Mouse (Mus musculus): ENCODE results near the gene Hnrnpa1. TPM values are rescaled to one million over a fixed set of nuclear protein-coding genes. Genes with fewer than 3 reads are reported as not detected.

The Hnrnpa1 gene
- total RNA-seq (2021): 100 to 1,000 TPM; 399 to 417 TPM
- long read RNA-seq, transcript Hnrnpa1-202 (10 exons, 1,737 nt): major isoform, 191 of 276 reads
- long read RNA-seq, transcript Hnrnpa1-203 (11 exons, 1,283 nt): minor isoform, 6 of 276 reads
- long read RNA-seq, transcript Hnrnpa1-201 (11 exons, 1,918 nt): minor isoform, 42 of 276 reads
- long read RNA-seq, partial matches to known transcripts: 17 of 276 reads
- long read RNA-seq, other reads (novel, unspliced or antisense): 20 of 276 reads

DNA sequence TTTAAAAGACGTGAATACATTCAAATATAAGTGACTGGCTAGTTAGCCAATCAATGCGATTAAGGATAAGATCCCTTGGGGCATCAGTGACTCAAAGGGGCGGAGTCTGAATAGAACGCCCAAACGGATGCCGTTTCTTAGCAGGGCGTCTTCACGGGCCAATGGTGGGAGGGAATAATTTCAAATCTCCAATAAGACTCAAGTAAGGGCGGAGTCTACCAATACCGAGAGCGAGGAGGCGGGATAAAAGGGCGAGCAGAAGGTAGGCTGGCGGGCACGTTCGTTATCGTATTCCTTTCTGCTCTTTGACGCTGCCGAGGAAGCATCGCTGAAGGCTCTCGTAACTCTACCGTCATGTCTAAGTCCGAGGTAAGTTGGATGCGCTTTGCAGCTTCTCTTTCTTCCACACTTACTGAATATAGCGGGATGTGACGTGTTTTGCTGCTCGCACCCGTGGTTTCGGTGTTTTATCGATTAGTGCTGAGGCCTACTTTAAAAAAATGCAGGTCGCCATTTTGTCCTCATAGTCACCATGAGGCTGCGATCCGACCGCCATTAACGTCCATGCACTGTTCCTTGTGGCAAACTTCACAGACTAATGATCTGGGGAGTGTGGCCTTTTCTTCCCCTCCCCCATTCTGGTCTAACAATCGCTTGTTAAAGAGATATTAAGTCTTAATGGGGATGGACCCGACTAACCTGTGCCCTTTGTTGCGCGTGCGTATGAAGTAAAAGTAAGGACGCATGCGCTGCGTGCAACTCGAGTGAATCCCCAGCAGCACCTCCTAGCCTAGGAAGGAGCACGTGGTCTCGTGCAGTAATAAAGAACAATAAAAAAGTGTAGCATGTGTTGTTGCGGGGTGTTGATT, at the start of gene Hnrnpa1:
Gene Hnrnpa1 (plus strand): TSS at position 273 of the 869 bp plus-strand sequence.
- DNase-seq (ENCODE audit: low spot score in 2 of 2): peak; percentile 86 to 89

DNA sequence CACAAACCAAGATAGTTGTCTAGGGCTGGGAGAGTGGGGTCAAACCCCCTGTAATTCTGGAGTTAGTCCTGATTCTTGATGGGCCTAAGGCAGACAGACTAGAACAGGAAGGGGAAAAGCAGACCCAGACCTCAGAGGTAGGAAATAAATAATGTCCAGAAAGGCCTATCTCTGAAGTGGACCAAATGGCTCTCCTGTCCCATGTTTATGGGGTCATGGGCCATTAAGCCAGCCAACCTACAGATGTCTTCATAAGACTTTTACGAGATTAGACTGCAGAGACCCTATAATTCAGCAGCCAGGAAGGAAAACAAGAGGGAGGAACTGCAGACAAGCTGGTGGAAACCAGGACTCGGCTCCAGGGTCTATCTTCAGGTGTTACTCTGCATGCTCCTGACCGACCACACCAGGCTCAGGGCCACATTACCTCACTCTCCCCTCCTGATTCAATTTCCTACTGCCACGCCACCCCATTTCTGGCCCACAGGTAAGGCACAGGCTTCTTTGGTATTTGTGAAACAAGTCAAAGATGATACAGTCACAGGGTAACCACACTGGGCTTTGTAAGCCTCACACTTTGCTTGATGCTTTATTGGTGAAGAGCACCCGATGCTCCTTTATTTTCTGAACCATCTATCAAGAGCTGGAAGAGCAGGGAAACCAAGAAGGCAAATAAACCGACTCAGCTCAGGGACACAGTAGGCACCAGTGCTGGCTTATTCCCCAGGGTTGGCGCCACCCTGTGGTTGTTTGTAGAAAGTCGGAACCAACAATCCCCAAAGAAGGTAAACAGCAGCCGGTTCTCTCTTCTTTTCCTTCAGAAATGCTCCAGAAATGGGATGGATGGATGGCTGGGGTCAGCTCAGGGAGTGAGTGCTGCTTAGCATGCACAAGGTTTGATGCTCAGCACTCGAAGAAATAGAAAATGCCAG, 49.4 kb upstream of the Hnrnpa1 start:
- DNase-seq (ENCODE audit: low spot score in 2 of 2): peak; percentile 68 to 74

GRCm38 (mm10) chr15:103193606-103194005, 46.6 kb upstream of the Hnrnpa1 start:
- DNase-seq (ENCODE audit: low spot score in 2 of 2): no peak

- no peak for DNase-seq (ENCODE audit: low spot score in 2 of 2)
Measured at GRCm38 (mm10) chr15:103196835-103197234, 43.4 kb upstream of the Hnrnpa1 start.

- no peak for DNase-seq (ENCODE audit: low spot score in 2 of 2)
Measured at GRCm38 (mm10) chr15:103197785-103198184, 42.4 kb upstream of the Hnrnpa1 start.

DNA sequence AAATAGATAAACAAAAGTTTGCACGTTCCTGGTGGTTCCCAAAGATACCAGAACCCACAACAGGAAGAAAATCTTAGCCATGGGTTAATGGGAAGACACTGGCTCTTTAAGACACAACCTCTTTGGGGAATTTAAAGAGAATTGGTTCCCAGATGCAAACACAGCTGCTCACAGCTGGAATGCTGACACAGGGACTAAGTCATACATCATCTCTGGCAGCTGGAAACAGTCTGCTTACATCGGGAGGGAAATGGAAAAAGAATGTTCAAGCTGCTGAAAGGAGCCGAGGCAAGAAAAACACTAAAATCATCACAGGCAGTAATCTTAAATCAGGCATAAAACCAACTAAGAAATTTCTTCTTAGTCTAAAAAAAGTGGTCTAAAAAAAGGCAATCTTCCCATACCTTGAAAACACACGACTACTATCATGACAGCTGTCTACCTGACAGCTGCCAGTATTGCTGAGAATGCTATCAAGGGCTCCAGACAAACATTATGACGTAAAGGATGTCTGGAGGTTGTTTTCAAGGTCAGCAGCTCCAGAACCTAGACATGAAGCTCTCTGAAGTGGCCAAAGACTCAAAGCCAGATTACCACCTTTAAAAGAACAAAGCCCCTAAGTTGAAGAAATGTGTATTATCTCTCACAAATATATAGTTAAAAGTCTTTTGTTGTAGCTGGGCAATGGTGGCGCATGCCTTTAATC, 38.0 kb upstream of the Hnrnpa1 start:
- no peak for DNase-seq (ENCODE audit: low spot score in 2 of 2)

- DNase-seq (ENCODE audit: low spot score in 2 of 2): no peak
Measured at GRCm38 (mm10) chr15:103205156-103205555, 35.1 kb upstream of the Hnrnpa1 start.

DNA sequence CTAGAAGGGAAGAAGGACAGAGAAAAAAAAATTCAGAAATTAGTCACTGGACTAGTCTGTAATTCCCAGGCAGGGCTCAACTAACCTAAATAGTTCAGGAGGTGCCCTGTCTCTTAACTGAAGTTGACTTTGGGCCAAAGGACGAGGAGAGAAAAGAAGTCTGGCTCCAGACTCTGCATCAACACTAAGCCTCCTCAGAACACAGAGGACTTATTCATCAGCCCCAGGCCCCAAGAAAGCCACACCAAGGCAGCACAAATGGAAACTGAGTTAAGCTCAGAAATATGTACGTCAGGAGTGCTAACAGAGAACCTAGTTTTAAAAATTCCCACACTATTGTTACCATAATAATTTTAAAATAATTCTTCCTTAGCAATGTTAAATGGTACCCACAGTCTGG, 26.1 kb upstream of the Hnrnpa1 start:
- DNase-seq (ENCODE audit: low spot score in 2 of 2): no peak

- peak; percentile 87 to 92 for DNase-seq (ENCODE audit: low spot score in 2 of 2)
Measured at GRCm38 (mm10) chr15:103214971-103215907, 25.0 kb upstream of the Hnrnpa1 start.

- no peak for DNase-seq (ENCODE audit: low spot score in 2 of 2)
Measured at GRCm38 (mm10) chr15:103216052-103216451, 24.2 kb upstream of the Hnrnpa1 start.

GRCm38 (mm10) chr15:103220785-103221184, 19.4 kb upstream of the Hnrnpa1 start:
- no peak for DNase-seq (ENCODE audit: low spot score in 2 of 2)

GRCm38 (mm10) chr15:103221386-103221785, 18.8 kb upstream of the Hnrnpa1 start:
- no peak for DNase-seq (ENCODE audit: low spot score in 2 of 2)

DNA sequence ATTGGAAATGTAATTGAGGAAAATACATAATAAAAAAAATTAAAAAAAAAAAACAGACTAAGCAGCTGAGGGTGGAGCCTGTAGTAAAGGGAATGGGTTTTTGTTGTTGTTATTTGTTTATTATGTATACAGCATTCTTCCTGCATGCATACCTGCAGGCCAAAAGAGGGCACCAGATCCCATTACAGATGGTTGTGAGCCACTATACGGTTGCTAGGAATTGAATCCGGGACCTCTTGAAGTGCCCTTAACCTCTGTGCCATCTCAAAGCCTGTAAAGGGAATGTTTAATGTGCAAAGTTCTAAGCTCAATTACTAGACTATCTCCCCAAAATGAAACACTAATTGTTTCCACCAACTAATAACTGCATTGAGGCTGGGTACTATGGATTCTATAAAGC, 16.1 kb upstream of the Hnrnpa1 start:
- no peak for DNase-seq (ENCODE audit: low spot score in 2 of 2)

DNA sequence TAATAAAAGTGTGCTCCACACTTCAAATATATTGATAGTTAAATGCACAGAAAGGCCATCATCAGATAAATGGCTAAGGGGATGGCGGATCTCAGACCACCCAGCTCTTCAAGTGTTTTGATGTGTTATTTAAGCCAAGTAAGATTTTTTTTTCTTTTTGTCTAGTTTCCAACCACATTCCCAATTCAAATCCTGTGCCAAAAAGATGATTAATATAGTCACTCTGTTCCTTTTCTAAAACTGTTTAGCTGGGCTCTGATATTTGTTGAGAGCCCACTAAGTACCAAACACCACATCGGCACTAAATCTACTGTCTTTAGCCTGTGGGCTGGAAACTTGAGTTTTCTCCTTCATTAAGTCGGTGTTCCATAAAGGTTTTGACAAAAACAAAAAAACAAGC, 13.2 kb upstream of the Hnrnpa1 start:
- DNase-seq (ENCODE audit: low spot score in 2 of 2): no peak

DNA sequence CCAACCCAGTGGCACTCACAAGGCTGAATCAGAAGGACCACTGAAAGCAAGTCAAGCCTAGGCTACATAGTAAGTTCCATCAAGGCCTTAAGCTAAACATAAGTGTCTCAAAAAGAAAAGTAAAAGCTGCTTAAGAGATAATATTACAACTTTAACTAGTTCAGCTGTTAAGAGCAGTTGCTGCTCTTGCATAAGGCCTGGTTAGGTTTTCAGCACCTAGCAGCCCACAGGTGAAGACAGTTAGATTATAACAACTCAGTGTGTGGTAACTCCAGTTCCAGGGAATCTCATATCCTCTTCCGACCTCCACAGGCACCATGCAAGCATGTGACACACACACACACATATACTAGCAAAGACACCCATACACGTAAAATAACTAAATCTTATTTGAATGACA, 12.7 kb upstream of the Hnrnpa1 start:
- no peak for DNase-seq (ENCODE audit: low spot score in 2 of 2)

- no peak for DNase-seq (ENCODE audit: low spot score in 2 of 2)
Measured at GRCm38 (mm10) chr15:103228904-103229303, 11.3 kb upstream of the Hnrnpa1 start.

DNA sequence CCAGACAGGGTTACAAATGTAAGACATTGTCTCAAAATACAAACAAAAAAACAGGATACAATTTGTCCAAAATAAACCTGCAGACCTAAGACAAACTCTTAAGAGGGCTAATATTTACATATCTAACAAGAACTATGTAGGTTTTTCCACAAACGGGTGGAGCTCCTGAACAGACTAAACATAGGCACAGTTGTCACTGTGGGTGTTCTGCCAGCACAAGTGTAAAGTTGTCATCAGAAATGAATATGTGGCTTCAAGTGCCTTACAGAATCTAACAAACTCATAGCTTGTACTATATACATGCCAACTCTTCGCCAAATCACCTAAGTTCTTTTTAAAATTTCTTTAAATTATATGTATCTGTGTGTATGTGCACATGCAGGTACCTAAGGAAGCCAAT, 7.1 kb upstream of the Hnrnpa1 start:
- DNase-seq (ENCODE audit: low spot score in 2 of 2): no peak

GRCm38 (mm10) chr15:103237295-103237694, 2.9 kb upstream of the Hnrnpa1 start:
- no peak for DNase-seq (ENCODE audit: low spot score in 2 of 2)

- peak; percentile 86 to 90 for DNase-seq (ENCODE audit: low spot score in 2 of 2)
Measured at GRCm38 (mm10) chr15:103239130-103239684, 1.0 kb upstream of the Hnrnpa1 start.
